Mouse (Mus musculus): Measurements from ENCODE around the gene Tbk1. TPM values are rescaled to one million over a fixed set of nuclear protein-coding genes. Genes with fewer than 3 reads are reported as not detected.

The Tbk1 gene
- total RNA-seq, 1 experiment = 25.7 TPM

- Histone ChIP-seq H3K9ac (ENCODE audit: insufficient read depth, low read depth, low read length, poor library complexity, severe bottlenecking) (no peak overlapping the region), H3K9me3 (ENCODE audit: control insufficient read depth, insufficient read depth, low read depth, low read length) (no peaks in the 10 kb centered on the region), H3K27ac (ENCODE audit: insufficient read depth, low read depth, low read length, poor library complexity, severe bottlenecking) (no peak overlapping the region), H3K4me3 (ENCODE audit: insufficient read depth in 1 of 2, low read depth in 1 of 2, low read length in 2 of 2, poor library complexity in 1 of 2, severe bottlenecking in 1 of 2) (no peak overlapping the region), H3K36me3 (ENCODE audit: control insufficient read depth, insufficient read depth, low read length, poor library complexity, severe bottlenecking) (peaks cover 15% of the 10 kb centered on the region), H3K4me1 (ENCODE audit: control insufficient read depth in 2 of 2, insufficient read depth in 2 of 2, low read length in 2 of 2, poor library complexity in 1 of 2) (peaks cover 0 to 4% of the 10 kb centered on the region in 2 experiments; a peak in 1 of 4 replicates)
- in situ Hi-C loops (cut with MboI; ENCODE audit: low sequenced_read_pairs in 2 of 2, unreplicated experiment in 2 of 2) = no loop called here
- TF ChIP-seq ZC3H11A (IDR thresholded peaks at IDR 0.05; ENCODE audit: borderline replicate concordance, low read depth, low read length) = no peak
- no peak for TF ChIP-seq MAFK (IDR thresholded peaks at IDR 0.05; ENCODE audit: insufficient read depth, low read depth, low read length)
- no peak for TF ChIP-seq CHD2 (IDR thresholded peaks at IDR 0.05; ENCODE audit: low read depth, low read length)
- TF ChIP-seq HCFC1 (IDR thresholded peaks at IDR 0.05; ENCODE audit: borderline replicate concordance, insufficient read depth, low read length) = no peak
- no peak for TF ChIP-seq ZNF384 (IDR thresholded peaks at IDR 0.05; ENCODE audit: low read depth, low read length)
- DNase-seq (ENCODE audit: low read depth, low spot score) = no peak
Observed at GRCm38 (mm10) chr10:121623670-121624069, 37.1 kb upstream of the Tbk1 start.

- H3K4me3 ChIP-seq (ENCODE audit: insufficient read depth in 1 of 2, low read depth in 1 of 2, low read length in 2 of 2, poor library complexity in 1 of 2, severe bottlenecking in 1 of 2) = no peak overlapping the region
- H3K4me1 ChIP-seq (ENCODE audit: control insufficient read depth in 2 of 2, insufficient read depth in 2 of 2, low read length in 2 of 2, poor library complexity in 1 of 2) = peaks cover 0 to 4% of the 10 kb centered on the region in 2 experiments; a peak in 1 of 4 replicates
- peaks cover 25% of the 10 kb centered on the region for H3K36me3 ChIP-seq (ENCODE audit: control insufficient read depth, insufficient read depth, low read length, poor library complexity, severe bottlenecking)
- no peak for TF ChIP-seq MAFK (IDR thresholded peaks at IDR 0.05; ENCODE audit: insufficient read depth, low read depth, low read length)
- TF ChIP-seq HCFC1 (IDR thresholded peaks at IDR 0.05; ENCODE audit: borderline replicate concordance, insufficient read depth, low read length) = no peak
- no peak for TF ChIP-seq ZC3H11A (IDR thresholded peaks at IDR 0.05; ENCODE audit: borderline replicate concordance, low read depth, low read length)
- TF ChIP-seq CHD2 (IDR thresholded peaks at IDR 0.05; ENCODE audit: low read depth, low read length) = no peak
- no peak for TF ChIP-seq ZNF384 (IDR thresholded peaks at IDR 0.05; ENCODE audit: low read depth, low read length)
- in situ Hi-C loops (cut with MboI; ENCODE audit: low sequenced_read_pairs in 2 of 2, unreplicated experiment in 2 of 2) = no loop called here
- no peaks in the 10 kb centered on the region for H3K9me3 ChIP-seq (ENCODE audit: control insufficient read depth, insufficient read depth, low read depth, low read length)
- DNase-seq (ENCODE audit: low read depth, low spot score) = no peak
- H3K27ac ChIP-seq (ENCODE audit: insufficient read depth, low read depth, low read length, poor library complexity, severe bottlenecking) = no peak overlapping the region
- no peak overlapping the region for H3K9ac ChIP-seq (ENCODE audit: insufficient read depth, low read depth, low read length, poor library complexity, severe bottlenecking)
Observed at GRCm38 (mm10) chr10:121622431-121622830, 35.8 kb upstream of the Tbk1 start.

GRCm38 (mm10) chr10:121615935-121616334, 29.3 kb upstream of the Tbk1 start:
- H3K36me3 ChIP-seq (ENCODE audit: control insufficient read depth, insufficient read depth, low read length, poor library complexity, severe bottlenecking) = peaks cover 58% of the 10 kb centered on the region
- TF ChIP-seq MAFK (IDR thresholded peaks at IDR 0.05; ENCODE audit: insufficient read depth, low read depth, low read length) (no peak), CHD2 (IDR thresholded peaks at IDR 0.05; ENCODE audit: low read depth, low read length) (no peak), ZC3H11A (IDR thresholded peaks at IDR 0.05; ENCODE audit: borderline replicate concordance, low read depth, low read length) (no peak), ZNF384 (IDR thresholded peaks at IDR 0.05; ENCODE audit: low read depth, low read length) (no peak), HCFC1 (IDR thresholded peaks at IDR 0.05; ENCODE audit: borderline replicate concordance, insufficient read depth, low read length) (no peak)
- H3K9ac ChIP-seq (ENCODE audit: insufficient read depth, low read depth, low read length, poor library complexity, severe bottlenecking) = no peak overlapping the region
- H3K4me1 ChIP-seq (ENCODE audit: control insufficient read depth in 2 of 2, insufficient read depth in 2 of 2, low read length in 2 of 2, poor library complexity in 1 of 2) = no peaks in the 10 kb centered on the region
- in situ Hi-C loops (cut with MboI; ENCODE audit: low sequenced_read_pairs in 2 of 2, unreplicated experiment in 2 of 2) = no loop called here
- no peaks in the 10 kb centered on the region for H3K9me3 ChIP-seq (ENCODE audit: control insufficient read depth, insufficient read depth, low read depth, low read length)
- no peak for DNase-seq (ENCODE audit: low read depth, low spot score)
- H3K4me3 ChIP-seq (ENCODE audit: insufficient read depth in 1 of 2, low read depth in 1 of 2, low read length in 2 of 2, poor library complexity in 1 of 2, severe bottlenecking in 1 of 2) = no peak overlapping the region
- H3K27ac ChIP-seq (ENCODE audit: insufficient read depth, low read depth, low read length, poor library complexity, severe bottlenecking) = no peak overlapping the region

GRCm38 (mm10) chr10:121615146-121615870, 28.7 kb upstream of the Tbk1 start:
- DNase-seq (ENCODE audit: low read depth, low spot score) = no peak
- Histone ChIP-seq H3K36me3 (ENCODE audit: control insufficient read depth, insufficient read depth, low read length, poor library complexity, severe bottlenecking) (peaks cover 58% of the 10 kb centered on the region), H3K27ac (ENCODE audit: insufficient read depth, low read depth, low read length, poor library complexity, severe bottlenecking) (no peak overlapping the region), H3K9ac (ENCODE audit: insufficient read depth, low read depth, low read length, poor library complexity, severe bottlenecking) (no peak overlapping the region), H3K4me3 (ENCODE audit: insufficient read depth in 1 of 2, low read depth in 1 of 2, low read length in 2 of 2, poor library complexity in 1 of 2, severe bottlenecking in 1 of 2) (no peak overlapping the region), H3K4me1 (ENCODE audit: control insufficient read depth in 2 of 2, insufficient read depth in 2 of 2, low read length in 2 of 2, poor library complexity in 1 of 2) (no peaks in the 10 kb centered on the region), H3K9me3 (ENCODE audit: control insufficient read depth, insufficient read depth, low read depth, low read length) (no peaks in the 10 kb centered on the region)
- TF ChIP-seq MAFK (IDR thresholded peaks at IDR 0.05; ENCODE audit: insufficient read depth, low read depth, low read length) (no peak), HCFC1 (IDR thresholded peaks at IDR 0.05; ENCODE audit: borderline replicate concordance, insufficient read depth, low read length) (no peak), ZC3H11A (IDR thresholded peaks at IDR 0.05; ENCODE audit: borderline replicate concordance, low read depth, low read length) (no peak), ZNF384 (IDR thresholded peaks at IDR 0.05; ENCODE audit: low read depth, low read length) (no peak), CHD2 (IDR thresholded peaks at IDR 0.05; ENCODE audit: low read depth, low read length) (no peak)
- in situ Hi-C loops (cut with MboI; ENCODE audit: low sequenced_read_pairs in 2 of 2, unreplicated experiment in 2 of 2) = no loop called here

Measured in ES-E14 (cell line).